Mouse (Mus musculus): ENCODE results near the gene Dolpp1. TPM values are rescaled to one million over a fixed set of nuclear protein-coding genes. Genes with fewer than 3 reads are reported as not detected.

Gene Dolpp1
- polyA plus RNA-seq, 1 experiment from 2014 or later = 29.8 TPM

- Histone ChIP-seq H3K4me3 (ENCODE audit: low read depth, low read length) (no peak overlapping the region), H3K9me3 (ENCODE audit: control insufficient read depth, low read length) (no peaks in the 10 kb centered on the region), H3K36me3 (ENCODE audit: control insufficient read depth, insufficient read depth, low read length) (peaks cover 21% of the 10 kb centered on the region), H3K4me1 (replicated peaks; ENCODE audit: control insufficient read depth, insufficient read depth) (no peaks in the 10 kb centered on the region), H3K9ac (ENCODE audit: low read length) (no peak overlapping the region), H3K4me2 (replicated peaks; ENCODE audit: low read depth) (no peak overlapping the region), H3K27ac (replicated peaks) (no peak overlapping the region), H3K27me3 (ENCODE audit: control insufficient read depth, insufficient read depth, low read length) (no peaks in the 10 kb centered on the region)
- DNase-seq (ENCODE audit: low spot score) (no peak), ATAC-seq (ENCODE audit: low FRiP score, low TSS enrichment) (no peak)
- WGBS = 88% methylated on average over 1 of the region's 1 CpGs
- TF ChIP-seq EP300 (optimal IDR thresholded peaks at IDR 0.05) (no peak), CTCF (IDR thresholded peaks at IDR 0.05; ENCODE audit: low read depth) (no peak)
Measured at GRCm38 (mm10) chr2:30401581-30401980, 9.5 kb downstream of the Dolpp1 start.

GRCm38 (mm10) chr2:30402351-30402826, 10.3 kb downstream of the Dolpp1 start:
- DNase-seq (ENCODE audit: low spot score) (no peak), ATAC-seq (ENCODE audit: low FRiP score, low TSS enrichment) (no peak)
- Histone ChIP-seq H3K9me3 (ENCODE audit: control insufficient read depth, low read length) (no peaks in the 10 kb centered on the region), H3K4me3 (ENCODE audit: low read depth, low read length) (no peak overlapping the region), H3K36me3 (ENCODE audit: control insufficient read depth, insufficient read depth, low read length) (peaks cover 17% of the 10 kb centered on the region), H3K4me2 (replicated peaks; ENCODE audit: low read depth) (no peak overlapping the region), H3K4me1 (replicated peaks; ENCODE audit: control insufficient read depth, insufficient read depth) (no peaks in the 10 kb centered on the region), H3K27ac (replicated peaks) (no peak overlapping the region), H3K9ac (ENCODE audit: low read length) (no peak overlapping the region), H3K27me3 (ENCODE audit: control insufficient read depth, insufficient read depth, low read length) (no peaks in the 10 kb centered on the region)
- 88% methylated on average over 9 of the region's 9 CpGs for WGBS
- TF ChIP-seq CTCF (IDR thresholded peaks at IDR 0.05; ENCODE audit: low read depth) (no peak), EP300 (optimal IDR thresholded peaks at IDR 0.05) (no peak)

GRCm38 (mm10) chr2:30402843-30403242, 10.8 kb downstream of the Dolpp1 start:
- DNase-seq (ENCODE audit: low spot score) (no peak), ATAC-seq (ENCODE audit: low FRiP score, low TSS enrichment) (no peak)
- H3K27me3 ChIP-seq (ENCODE audit: control insufficient read depth, insufficient read depth, low read length) = no peaks in the 10 kb centered on the region
- no peak overlapping the region for H3K27ac ChIP-seq (replicated peaks)
- peaks cover 17% of the 10 kb centered on the region for H3K36me3 ChIP-seq (ENCODE audit: control insufficient read depth, insufficient read depth, low read length)
- no peaks in the 10 kb centered on the region for H3K4me1 ChIP-seq (replicated peaks; ENCODE audit: control insufficient read depth, insufficient read depth)
- no peaks in the 10 kb centered on the region for H3K9me3 ChIP-seq (ENCODE audit: control insufficient read depth, low read length)
- no peak overlapping the region for H3K4me3 ChIP-seq (ENCODE audit: low read depth, low read length)
- H3K9ac ChIP-seq (ENCODE audit: low read length) = no peak overlapping the region
- TF ChIP-seq CTCF (IDR thresholded peaks at IDR 0.05; ENCODE audit: low read depth) = no peak
- no peak for TF ChIP-seq EP300 (optimal IDR thresholded peaks at IDR 0.05)
- 73% methylated on average over 2 of the region's 2 CpGs for WGBS
- no peak overlapping the region for H3K4me2 ChIP-seq (replicated peaks; ENCODE audit: low read depth)

- Histone ChIP-seq H3K9ac (ENCODE audit: low read length) (no peak overlapping the region), H3K4me2 (replicated peaks; ENCODE audit: low read depth) (no peak overlapping the region), H3K36me3 (ENCODE audit: control insufficient read depth, insufficient read depth, low read length) (peaks cover 13% of the 10 kb centered on the region), H3K27ac (replicated peaks) (no peak overlapping the region), H3K9me3 (ENCODE audit: control insufficient read depth, low read length) (no peaks in the 10 kb centered on the region), H3K27me3 (ENCODE audit: control insufficient read depth, insufficient read depth, low read length) (no peaks in the 10 kb centered on the region), H3K4me1 (replicated peaks; ENCODE audit: control insufficient read depth, insufficient read depth) (no peaks in the 10 kb centered on the region), H3K4me3 (ENCODE audit: low read depth, low read length) (no peak overlapping the region)
- TF ChIP-seq CTCF (IDR thresholded peaks at IDR 0.05; ENCODE audit: low read depth) (no peak), EP300 (optimal IDR thresholded peaks at IDR 0.05) (no peak)
- DNase-seq (ENCODE audit: low spot score) = no peak
- WGBS = 75% methylated on average over 1 of the region's 1 CpGs
- no peak for ATAC-seq (ENCODE audit: low FRiP score, low TSS enrichment)
Measured at GRCm38 (mm10) chr2:30403870-30404269, 11.8 kb downstream of the Dolpp1 start.

GRCm38 (mm10) chr2:30407221-30407620, 15.2 kb downstream of the Dolpp1 start:
- H3K4me1 ChIP-seq (replicated peaks; ENCODE audit: control insufficient read depth, insufficient read depth) = no peaks in the 10 kb centered on the region
- DNase-seq (ENCODE audit: low spot score) (no peak), ATAC-seq (ENCODE audit: low FRiP score, low TSS enrichment) (no peak)
- WGBS = 86% methylated on average over 2 of the region's 2 CpGs
- H3K4me2 ChIP-seq (replicated peaks; ENCODE audit: low read depth) = no peak overlapping the region
- no peak overlapping the region for H3K9ac ChIP-seq (ENCODE audit: low read length)
- H3K4me3 ChIP-seq (ENCODE audit: low read depth, low read length) = no peak overlapping the region
- no peaks in the 10 kb centered on the region for H3K9me3 ChIP-seq (ENCODE audit: control insufficient read depth, low read length)
- H3K27me3 ChIP-seq (ENCODE audit: control insufficient read depth, insufficient read depth, low read length) = no peaks in the 10 kb centered on the region
- H3K27ac ChIP-seq (replicated peaks) = no peak overlapping the region
- no peak for TF ChIP-seq EP300 (optimal IDR thresholded peaks at IDR 0.05)
- TF ChIP-seq CTCF (IDR thresholded peaks at IDR 0.05; ENCODE audit: low read depth) = no peak
- peaks cover 9% of the 10 kb centered on the region for H3K36me3 ChIP-seq (ENCODE audit: control insufficient read depth, insufficient read depth, low read length)

GRCm38 (mm10) chr2:30407778-30408177, 15.7 kb downstream of the Dolpp1 start:
- H3K27ac ChIP-seq (replicated peaks) = no peak overlapping the region
- no peaks in the 10 kb centered on the region for H3K4me1 ChIP-seq (replicated peaks; ENCODE audit: control insufficient read depth, insufficient read depth)
- WGBS = 91% methylated on average over 10 of the region's 10 CpGs
- H3K4me2 ChIP-seq (replicated peaks; ENCODE audit: low read depth) = no peak overlapping the region
- DNase-seq (ENCODE audit: low spot score) = no peak
- no peak overlapping the region for H3K9ac ChIP-seq (ENCODE audit: low read length)
- no peak overlapping the region for H3K4me3 ChIP-seq (ENCODE audit: low read depth, low read length)
- no peaks in the 10 kb centered on the region for H3K9me3 ChIP-seq (ENCODE audit: control insufficient read depth, low read length)
- TF ChIP-seq EP300 (optimal IDR thresholded peaks at IDR 0.05) = no peak
- TF ChIP-seq CTCF (IDR thresholded peaks at IDR 0.05; ENCODE audit: low read depth) = no peak
- ATAC-seq (ENCODE audit: low FRiP score, low TSS enrichment) = no peak
- H3K27me3 ChIP-seq (ENCODE audit: control insufficient read depth, insufficient read depth, low read length) = no peaks in the 10 kb centered on the region
- peaks cover 9% of the 10 kb centered on the region for H3K36me3 ChIP-seq (ENCODE audit: control insufficient read depth, insufficient read depth, low read length)
